Mouse (Mus musculus) thymus, postnatal 4 days (tissue): ENCODE measurements around the gene Ripk1.

Experiments
- DNase-seq: peaks from one replicate; pipeline ENCODE4 v3.0.0; 2021

Ripk1 gene

GRCm38 (mm10) chr13:34002058-34003006 lies at the start of gene Ripk1, which contains the start of gene Serpinb6a:
Gene Ripk1 (plus strand): TSS chr13:34002363.
Gene Serpinb6a (minus strand): TSS chr13:34002794.
- DNase-seq: peak; percentile 97

- no peak for DNase-seq
Observed at GRCm38 (mm10) chr13:33952947-33953346, 49.2 kb upstream of the Ripk1 start.

- no peak for DNase-seq
Observed at GRCm38 (mm10) chr13:33956571-33957421, 45.4 kb upstream of the Ripk1 start.

- no peak for DNase-seq
Observed at GRCm38 (mm10) chr13:33959771-33960170, 42.4 kb upstream of the Ripk1 start.

- DNase-seq: peak; percentile 54
Observed at GRCm38 (mm10) chr13:33964206-33965046, 37.7 kb upstream of the Ripk1 start, which contains the start of gene Nqo2. Gene Nqo2 (plus strand): TSS chr13:33964687.

GRCm38 (mm10) chr13:33965056-33966024 lies 36.8 kb upstream of the Ripk1 start:
- peak; percentile 15 for DNase-seq

GRCm38 (mm10) chr13:33966025-33966412 lies 36.1 kb upstream of the Ripk1 start:
- DNase-seq: no peak

- DNase-seq: no peak
Observed at GRCm38 (mm10) chr13:33966574-33966973, 35.6 kb upstream of the Ripk1 start.

GRCm38 (mm10) chr13:33989625-33990024 lies 12.5 kb upstream of the Ripk1 start:
- DNase-seq: no peak

- DNase-seq: peak; percentile 76
Observed at GRCm38 (mm10) chr13:33995197-33995596, 7.0 kb upstream of the Ripk1 start.

- peak; percentile 29 for DNase-seq
Observed at GRCm38 (mm10) chr13:34003058-34003457, 895 bp downstream of the Ripk1 start.

- no peak for DNase-seq
Observed at GRCm38 (mm10) chr13:34007234-34007633, 5.1 kb downstream of the Ripk1 start.

GRCm38 (mm10) chr13:34016927-34017569 lies 14.9 kb downstream of the Ripk1 start:
- DNase-seq: no peak

- DNase-seq: no peak
Observed at GRCm38 (mm10) chr13:34018521-34018920, 16.4 kb downstream of the Ripk1 start.

- no peak for DNase-seq
Observed at GRCm38 (mm10) chr13:34021998-34022397, 19.8 kb downstream of the Ripk1 start.

- no peak for DNase-seq
Observed at GRCm38 (mm10) chr13:34032041-34032440, 29.9 kb downstream of the Ripk1 start.

- no peak for DNase-seq
Observed at GRCm38 (mm10) chr13:34035424-34035823, 33.3 kb downstream of the Ripk1 start.

- no peak for DNase-seq
Observed at GRCm38 (mm10) chr13:34036726-34037125, 34.6 kb downstream of the Ripk1 start.

- peak; percentile 96 for DNase-seq
Observed at GRCm38 (mm10) chr13:34037172-34038055, 35.3 kb downstream of the Ripk1 start, which contains the start of gene Bphl. Gene Bphl (plus strand): TSS chr13:34037597.

- DNase-seq: no peak
Observed at GRCm38 (mm10) chr13:34038056-34038432, 35.9 kb downstream of the Ripk1 start.
